Mouse (Mus musculus) ES-CJ7 (cell line): ENCODE data around the gene Stard10.
A peak's percentile ranks its signal among the peaks of the same experiment; 100 is the strongest.

Experiments used
- DNase-seq: peaks from one replicate; pipeline ENCODE4 v3.0.0; 2011; ENCODE audit warnings: low read depth, low spot score

The Stard10 gene

DNA sequence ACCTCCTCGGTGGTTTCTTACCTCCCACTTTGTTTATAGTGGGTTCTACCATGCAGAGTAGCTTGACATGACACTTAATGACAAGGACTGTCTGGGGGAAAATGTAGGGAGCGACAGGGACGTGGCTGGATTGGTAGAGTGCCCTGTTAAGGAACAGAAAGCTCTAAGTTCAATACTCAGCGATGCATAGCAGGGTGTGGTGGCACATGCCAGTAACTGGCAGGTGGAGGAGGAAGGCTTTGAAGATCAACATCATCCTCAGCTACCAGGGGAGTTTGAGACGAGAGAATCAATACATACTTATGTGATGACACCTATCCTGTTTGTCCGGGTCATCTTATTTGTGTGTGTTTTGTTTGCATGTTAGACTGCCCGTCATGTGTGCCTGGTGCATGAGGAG, 52.8 kb downstream of the Stard10 start:
- DNase-seq, result no peak

- no peak for DNase-seq
Observed at GRCm38 (mm10) chr7:101373082-101373481, 56.2 kb downstream of the Stard10 start.

DNA sequence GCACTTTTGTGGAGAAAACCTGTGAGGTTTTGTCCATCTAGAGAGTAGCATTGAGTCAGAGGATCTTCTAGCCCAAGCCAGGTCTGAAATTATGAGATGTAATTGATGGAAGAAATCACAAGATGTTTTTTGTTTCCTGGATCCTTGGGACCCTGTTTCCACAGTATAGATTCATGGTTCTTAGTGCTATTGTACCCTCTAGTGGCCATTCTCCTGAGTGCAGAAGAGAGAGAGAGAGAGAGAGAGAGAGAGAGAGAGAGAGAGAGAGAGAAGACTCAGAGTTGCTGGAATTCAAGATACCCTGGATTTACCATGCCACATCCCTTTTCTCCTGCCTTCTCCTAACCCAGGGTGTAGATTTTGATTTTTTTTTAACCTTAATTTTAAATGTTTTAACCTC, 57.3 kb downstream of the Stard10 start:
- peak; percentile 38 for DNase-seq

- no peak for DNase-seq
Observed at GRCm38 (mm10) chr7:101376701-101377340, 59.9 kb downstream of the Stard10 start.

- DNase-seq, result peak; percentile 37
Observed at GRCm38 (mm10) chr7:101377741-101378262, 60.9 kb downstream of the Stard10 start.

- no peak for DNase-seq
Observed at GRCm38 (mm10) chr7:101378285-101378684, 61.4 kb downstream of the Stard10 start.

DNA sequence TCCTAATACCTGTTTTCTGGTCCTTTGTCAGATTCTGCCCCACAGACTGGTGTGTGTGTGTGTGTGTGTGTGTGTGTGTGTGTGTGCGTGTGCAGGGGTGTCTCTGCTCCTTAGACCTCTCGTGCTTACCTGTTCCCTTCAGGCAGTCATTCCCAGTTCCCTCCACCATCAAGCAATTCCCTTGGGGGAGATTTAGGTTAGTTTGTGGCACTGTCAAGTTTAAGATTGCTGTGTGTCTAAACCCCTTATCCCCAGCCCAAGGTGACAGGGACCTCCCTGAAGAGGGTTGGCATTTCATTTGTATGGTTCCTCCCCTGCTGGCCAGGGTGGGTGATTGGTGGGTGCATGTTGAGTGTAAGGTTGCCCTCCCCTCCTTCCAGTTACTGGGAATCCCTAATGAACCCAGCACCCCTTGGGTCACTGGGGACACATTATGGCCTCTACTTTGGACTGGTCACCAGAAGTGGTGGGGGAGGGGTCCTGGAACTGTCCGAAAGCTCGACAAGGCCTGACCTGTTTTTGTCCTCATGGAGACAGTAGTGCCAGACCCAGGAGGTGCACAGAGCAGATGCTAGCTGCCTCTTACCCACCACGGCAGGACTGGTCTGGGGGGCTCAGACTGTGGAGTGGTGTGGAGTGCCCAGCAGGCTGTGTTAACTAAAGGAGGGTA, 62.0 kb downstream of the Stard10 start:
- no peak for DNase-seq

DNA sequence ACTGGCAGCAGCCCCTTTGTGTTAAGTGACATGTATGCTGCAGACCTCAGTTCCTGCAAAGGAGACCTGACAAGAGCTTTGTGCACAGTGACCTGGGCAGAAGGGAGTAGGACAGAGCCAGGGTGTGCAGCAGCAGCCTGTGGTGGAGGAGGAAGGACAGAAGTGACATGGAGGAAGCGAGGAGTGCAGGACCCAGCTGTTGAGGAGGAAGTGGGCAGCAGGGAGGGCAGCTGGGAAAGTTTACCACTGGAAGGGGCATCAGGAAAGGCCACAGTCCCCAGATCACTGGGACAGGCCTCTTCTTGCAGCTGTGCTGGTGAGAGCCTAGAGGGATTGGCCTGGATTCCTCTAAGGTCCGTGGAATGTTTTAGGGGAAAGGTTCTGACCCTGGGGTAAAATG, 62.8 kb downstream of the Stard10 start:
- DNase-seq, result no peak

DNA sequence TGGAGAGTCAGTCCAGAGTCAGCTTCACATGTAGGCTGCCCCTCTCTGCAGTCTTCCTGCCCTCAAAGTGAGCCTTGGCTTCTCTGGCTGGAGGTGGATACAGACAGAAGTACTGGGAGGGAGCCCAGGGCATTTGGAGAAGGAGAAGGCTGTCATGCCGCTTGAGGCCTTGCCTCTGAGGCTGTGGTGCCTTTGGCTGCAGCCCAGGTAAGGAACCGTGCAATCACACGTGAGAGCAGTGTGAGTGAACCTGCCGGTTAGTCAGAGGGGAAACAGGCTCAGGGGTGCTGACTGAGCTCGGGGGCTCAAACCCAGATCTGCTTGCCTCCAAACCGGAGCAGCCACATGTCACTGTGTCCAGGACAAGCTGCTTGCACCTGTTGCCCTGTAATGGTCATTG, 64.6 kb downstream of the Stard10 start:
- DNase-seq, result no peak

GRCm38 (mm10) chr7:101382378-101382777, 65.5 kb downstream of the Stard10 start:
- DNase-seq, result peak; percentile 27

DNA sequence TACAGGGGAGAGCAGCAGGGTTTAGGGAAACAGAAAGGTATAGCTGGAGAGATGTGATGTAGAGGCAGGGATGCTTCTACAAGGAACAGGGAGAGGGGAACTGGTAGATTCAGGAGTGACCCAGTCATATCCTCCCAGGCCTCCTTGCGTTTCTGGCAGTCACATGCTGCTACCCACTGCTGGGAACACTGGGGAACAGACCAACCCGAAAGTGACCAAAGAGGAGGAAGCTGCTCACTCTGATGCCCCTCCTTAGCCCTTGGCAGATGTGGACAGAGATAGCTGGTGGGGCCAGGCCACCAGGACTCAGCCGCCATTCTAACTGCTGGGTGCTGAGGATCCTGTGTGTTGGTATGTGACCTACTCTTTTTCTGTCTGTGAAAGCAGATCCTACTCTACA, 66.9 kb downstream of the Stard10 start:
- no peak for DNase-seq

GRCm38 (mm10) chr7:101384931-101385330, 68.0 kb downstream of the Stard10 start:
- DNase-seq, result no peak

GRCm38 (mm10) chr7:101385331-101385733, 68.4 kb downstream of the Stard10 start:
- DNase-seq, result peak; percentile 35

GRCm38 (mm10) chr7:101385866-101386452, 69.1 kb downstream of the Stard10 start:
- no peak for DNase-seq

- DNase-seq, result no peak
Observed at GRCm38 (mm10) chr7:101389256-101389655, 72.4 kb downstream of the Stard10 start.

- DNase-seq, result no peak
Observed at GRCm38 (mm10) chr7:101391909-101392479, 75.1 kb downstream of the Stard10 start.

- DNase-seq, result no peak
Observed at GRCm38 (mm10) chr7:101393015-101393414, 76.1 kb downstream of the Stard10 start.

GRCm38 (mm10) chr7:101393694-101394504, 77.0 kb downstream of the Stard10 start:
- peak; percentile 73 for DNase-seq

GRCm38 (mm10) chr7:101394569-101394968, 77.7 kb downstream of the Stard10 start:
- DNase-seq, result no peak

- DNase-seq, result no peak
Observed at GRCm38 (mm10) chr7:101395471-101395870, 78.6 kb downstream of the Stard10 start.
